Mouse (Mus musculus): Measurements from ENCODE around the gene Gm38392. TPM values are rescaled to one million over a fixed set of nuclear protein-coding genes. Genes with fewer than 3 reads are reported as not detected.

The Gm38392 gene
- polyA plus RNA-seq (2015; fragmentation: Nextera tagmentation; extraction: Ambion mirVana), result 0.16 TPM in 1 of 2 replicates, not detected in the other

- Histone ChIP-seq H3K4me3 (replicated peaks) (no peak within 1 kb of the TSS), H3K4me1 (replicated peaks) (no peaks in the 10 kb centered on the region), H3K9me3 (no peaks in the 10 kb centered on the region), H3K36me3 (no peaks in the 10 kb centered on the region), H3K27ac (no peak within 1 kb of the TSS), H3K27me3 (no peaks in the 10 kb centered on the region), H3K4me2 (replicated peaks) (no peak within 1 kb of the TSS), H3K9ac (replicated peaks) (no peak within 1 kb of the TSS)
- no peak for ATAC-seq
- WGBS, result 97% methylated on average over 4 of the region's 4 CpGs
Observed at GRCm38 (mm10) chr3:88287110-88287509, at the start of gene Gm38392. TSS of gene Gm38392 (minus strand) at chr3:88287210.

- peak within 1 kb of the TSS; percentile 73 for H3K4me2 ChIP-seq (replicated peaks)
- H3K9ac ChIP-seq (replicated peaks), result peak within 1 kb of the TSS; percentile 90
- 1% methylated on average over 51 of the region's 66 CpGs for WGBS
- no peaks in the 10 kb centered on the region for H3K36me3 ChIP-seq
- peak within 1 kb of the TSS; percentile 73 for H3K4me3 ChIP-seq (replicated peaks)
- H3K9me3 ChIP-seq, result no peaks in the 10 kb centered on the region
- H3K27ac ChIP-seq, result peak within 1 kb of the TSS; percentile 94
- H3K4me1 ChIP-seq (replicated peaks), result peaks cover 30% of the 10 kb centered on the region
- H3K27me3 ChIP-seq, result no peaks in the 10 kb centered on the region
- ATAC-seq, result peak; percentile 95
Observed at GRCm38 (mm10) chr3:88336058-88337013, 49.3 kb upstream of the Gm38392 start, which contains the start of the genes Tmem79 and Smg5. TSS of gene Tmem79 (minus strand) at chr3:88336148. TSS of gene Smg5 (plus strand) at chr3:88336260.

GRCm38 (mm10) chr3:88335436-88336053, 48.5 kb upstream of the Gm38392 start:
- peak; percentile 69 for ATAC-seq
- Histone ChIP-seq H3K9me3 (no peaks in the 10 kb centered on the region), H3K36me3 (no peaks in the 10 kb centered on the region), H3K4me3 (replicated peaks) (peak overlapping the region; percentile 73), H3K9ac (replicated peaks) (peak overlapping the region; percentile 90), H3K4me2 (replicated peaks) (peak overlapping the region; percentile 73), H3K27ac (peak overlapping the region; percentile 94), H3K27me3 (no peaks in the 10 kb centered on the region), H3K4me1 (replicated peaks) (peaks cover 30% of the 10 kb centered on the region)
- 1% methylated on average over 27 of the region's 27 CpGs for WGBS

- Histone ChIP-seq H3K27ac (no peak overlapping the region), H3K4me2 (replicated peaks) (peak overlapping the region; percentile 73), H3K36me3 (no peaks in the 10 kb centered on the region), H3K4me3 (replicated peaks) (peak overlapping the region; percentile 73), H3K9ac (replicated peaks) (peak overlapping the region; percentile 90), H3K9me3 (no peaks in the 10 kb centered on the region), H3K4me1 (replicated peaks) (peaks cover 30% of the 10 kb centered on the region), H3K27me3 (no peaks in the 10 kb centered on the region)
- 39% methylated on average over 3 of the region's 3 CpGs for WGBS
- no peak for ATAC-seq
Observed at GRCm38 (mm10) chr3:88334902-88335435, 48.0 kb upstream of the Gm38392 start.

GRCm38 (mm10) chr3:88334029-88334658, 47.1 kb upstream of the Gm38392 start:
- Histone ChIP-seq H3K4me3 (replicated peaks) (no peak overlapping the region), H3K27ac (no peak overlapping the region), H3K36me3 (peaks cover 8% of the 10 kb centered on the region), H3K9me3 (no peaks in the 10 kb centered on the region), H3K4me1 (replicated peaks) (peaks cover 30% of the 10 kb centered on the region), H3K27me3 (no peaks in the 10 kb centered on the region), H3K4me2 (replicated peaks) (no peak overlapping the region), H3K9ac (replicated peaks) (no peak overlapping the region)
- WGBS, result 63% methylated on average over 12 of the region's 12 CpGs
- ATAC-seq, result no peak

- Histone ChIP-seq H3K4me3 (replicated peaks) (no peak overlapping the region), H3K27me3 (no peaks in the 10 kb centered on the region), H3K36me3 (peaks cover 23% of the 10 kb centered on the region), H3K4me2 (replicated peaks) (no peak overlapping the region), H3K9me3 (no peaks in the 10 kb centered on the region), H3K27ac (no peak overlapping the region), H3K4me1 (replicated peaks) (peaks cover 8% of the 10 kb centered on the region), H3K9ac (replicated peaks) (no peak overlapping the region)
- 35% methylated on average over 2 of the region's 2 CpGs for WGBS
- ATAC-seq, result no peak
Observed at GRCm38 (mm10) chr3:88331282-88331681, 44.3 kb upstream of the Gm38392 start.

GRCm38 (mm10) chr3:88328956-88329355, 41.9 kb upstream of the Gm38392 start:
- Histone ChIP-seq H3K4me1 (replicated peaks) (peaks cover 18% of the 10 kb centered on the region), H3K36me3 (peaks cover 23% of the 10 kb centered on the region), H3K27ac (no peak overlapping the region), H3K9ac (replicated peaks) (no peak overlapping the region), H3K4me2 (replicated peaks) (no peak overlapping the region), H3K9me3 (no peaks in the 10 kb centered on the region), H3K27me3 (no peaks in the 10 kb centered on the region), H3K4me3 (replicated peaks) (no peak overlapping the region)
- 85% methylated on average over 5 of the region's 5 CpGs for WGBS
- no peak for ATAC-seq

- Histone ChIP-seq H3K9me3 (no peaks in the 10 kb centered on the region), H3K36me3 (peaks cover 57% of the 10 kb centered on the region), H3K27ac (no peak within 1 kb of the TSS), H3K9ac (replicated peaks) (peak within 1 kb of the TSS; percentile 78), H3K4me1 (replicated peaks) (peaks cover 18% of the 10 kb centered on the region), H3K4me3 (replicated peaks) (peak within 1 kb of the TSS; percentile 75), H3K4me2 (replicated peaks) (peak within 1 kb of the TSS; percentile 67), H3K27me3 (no peaks in the 10 kb centered on the region)
- peak; percentile 90 for ATAC-seq
- WGBS, result 4% methylated on average over 10 of the region's 10 CpGs
Observed at GRCm38 (mm10) chr3:88324951-88325405, 38.0 kb upstream of the Gm38392 start, which contains the start of gene Glmp. TSS of gene Glmp (plus strand) at chr3:88325023.

- Histone ChIP-seq H3K36me3 (peaks cover 47% of the 10 kb centered on the region), H3K27me3 (no peaks in the 10 kb centered on the region), H3K9me3 (no peaks in the 10 kb centered on the region), H3K4me3 (replicated peaks) (no peak overlapping the region), H3K9ac (replicated peaks) (no peak overlapping the region), H3K27ac (no peak overlapping the region), H3K4me2 (replicated peaks) (peak overlapping the region; percentile 93; the same call in 1 of the 2 replicates), H3K4me1 (replicated peaks) (peaks cover 26% of the 10 kb centered on the region)
- 94% methylated on average over 1 of the region's 1 CpGs for WGBS
- no peak for ATAC-seq
Observed at GRCm38 (mm10) chr3:88299172-88299571, 12.2 kb upstream of the Gm38392 start.

GRCm38 (mm10) chr3:88297321-88297851, 10.4 kb upstream of the Gm38392 start:
- no peaks in the 10 kb centered on the region for H3K27me3 ChIP-seq
- under 1% methylated on average over 30 of the region's 30 CpGs for WGBS
- no peak for ATAC-seq
- H3K36me3 ChIP-seq, result peaks cover 32% of the 10 kb centered on the region
- H3K27ac ChIP-seq, result peak overlapping the region; percentile 93
- H3K4me3 ChIP-seq (replicated peaks), result peak overlapping the region; percentile 63
- no peaks in the 10 kb centered on the region for H3K9me3 ChIP-seq
- peak overlapping the region; percentile 93 for H3K4me2 ChIP-seq (replicated peaks)
- peaks cover 26% of the 10 kb centered on the region for H3K4me1 ChIP-seq (replicated peaks)
- peak overlapping the region; percentile 85 for H3K9ac ChIP-seq (replicated peaks)

All from midbrain, embryonic 13.5 days (tissue).